Mouse (Mus musculus) adrenal gland, adult 8-10 months (tissue): ENCODE measurements around the gene Pip4k2a. TPM values are rescaled to one million over a fixed set of nuclear protein-coding genes. Genes with fewer than 3 reads are reported as not detected.

Experiments used
- total RNA-seq, 4 experiments: library from RNA; stranded (reverse); gene quantifications; 2 replicates each; pipeline ENCODE4 v1.2.4; 2022

Pip4k2a gene
- total RNA-seq, 4 experiments from 2014 or later = 35.3 to 46.5 (median 39.4) TPM

Other genes with a start within 250 kb of the Pip4k2a start
- 1 to 10 TPM in 1 of 4 experiments, under 1 TPM in 3; 0.23 to 1.2 (median 0.79) TPM for gene 4930426L09Rik, start 217 bp upstream of the Pip4k2a start, total RNA-seq
- under 1 TPM in 1 of 4 experiments, not detected in 3; 0.10 TPM for gene Armc3, start 201.2 kb upstream of the Pip4k2a start, total RNA-seq